Mouse (Mus musculus): Measurements from ENCODE around the gene Fbll1.

DNA sequence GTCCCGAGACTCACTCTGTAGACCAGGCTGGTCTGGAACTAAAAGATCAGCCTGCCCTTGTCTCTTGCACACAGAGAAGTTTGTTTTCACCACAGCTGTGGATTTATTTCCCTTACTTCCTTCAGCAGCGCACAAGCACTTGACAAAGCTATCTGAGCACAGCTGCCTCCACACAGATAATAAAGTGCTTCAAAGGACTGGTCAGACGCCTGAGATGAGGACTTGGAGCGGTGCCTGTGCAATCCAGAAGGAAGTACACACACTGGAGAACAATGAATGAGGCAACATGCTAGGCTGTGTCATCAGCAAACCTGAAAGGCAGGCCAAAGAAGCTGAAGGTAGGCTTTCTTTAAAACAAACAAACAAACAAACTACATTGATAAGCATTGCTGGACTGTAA is 33.5 kb upstream of the Fbll1 start:
- no peak for TF ChIP-seq CTCF (IDR thresholded peaks at IDR 0.05; ENCODE audit: control insufficient read depth, insufficient read depth, insufficient read length)
- TF ChIP-seq CEBPB (IDR thresholded peaks at IDR 0.05; ENCODE audit: low read depth): no peak
